Mouse (Mus musculus) spleen, postnatal 10 days (tissue): ENCODE results near the gene Zfp991.
A peak's percentile ranks its signal among the peaks of the same experiment; 100 is the strongest.
"Not testable (repeated sequence)": the region's sequence is repeated elsewhere in the genome, so short reads cannot be mapped to it uniquely, and the experiment has no call there.

Experiments
- DNase-seq, 2 experiments: peaks; one replicate each; pipeline ENCODE4 v3.0.0; 2021 to 2022; ENCODE audit warnings: low spot score in 2 of 2

Gene Zfp991

DNA sequence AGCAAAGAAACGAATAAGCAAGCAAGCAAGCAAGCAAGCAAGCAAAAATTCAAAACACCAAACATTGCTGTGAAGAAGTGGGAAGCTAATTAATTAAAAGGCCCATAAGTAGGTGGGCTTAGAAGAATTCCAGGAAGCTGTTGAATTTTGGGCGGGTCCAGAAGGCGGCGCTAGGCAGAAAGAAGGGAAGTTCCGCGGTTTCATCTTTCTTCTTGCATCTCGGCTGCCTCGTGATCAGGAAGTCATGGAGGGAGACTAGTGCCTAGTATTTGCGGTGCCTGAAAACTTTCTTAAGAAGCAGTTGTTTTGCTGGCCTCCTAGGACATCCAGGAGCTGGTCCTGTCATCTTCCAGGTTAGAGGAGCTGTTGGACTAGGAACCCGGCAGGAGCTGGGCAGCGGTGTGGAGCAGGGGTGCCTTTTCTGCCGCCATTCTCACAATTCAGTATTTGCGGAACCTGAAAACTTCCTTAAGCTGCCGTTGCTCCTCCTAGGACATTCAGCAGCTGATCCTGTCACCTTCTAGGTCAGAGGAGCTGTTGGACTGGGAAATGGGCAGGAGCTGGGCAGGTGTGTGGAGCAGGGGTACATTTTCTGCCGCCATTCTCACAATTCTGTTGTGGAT is at the start of gene Zfp991:
Gene Zfp991, plus strand, starts transcription at position 202 of the 623 bp plus-strand sequence.
- DNase-seq = not testable (repeated sequence)

GRCm38 (mm10) chr4:147095641-147096040 is 36.2 kb upstream of the Zfp991 start:
- not testable (repeated sequence) for DNase-seq

DNA sequence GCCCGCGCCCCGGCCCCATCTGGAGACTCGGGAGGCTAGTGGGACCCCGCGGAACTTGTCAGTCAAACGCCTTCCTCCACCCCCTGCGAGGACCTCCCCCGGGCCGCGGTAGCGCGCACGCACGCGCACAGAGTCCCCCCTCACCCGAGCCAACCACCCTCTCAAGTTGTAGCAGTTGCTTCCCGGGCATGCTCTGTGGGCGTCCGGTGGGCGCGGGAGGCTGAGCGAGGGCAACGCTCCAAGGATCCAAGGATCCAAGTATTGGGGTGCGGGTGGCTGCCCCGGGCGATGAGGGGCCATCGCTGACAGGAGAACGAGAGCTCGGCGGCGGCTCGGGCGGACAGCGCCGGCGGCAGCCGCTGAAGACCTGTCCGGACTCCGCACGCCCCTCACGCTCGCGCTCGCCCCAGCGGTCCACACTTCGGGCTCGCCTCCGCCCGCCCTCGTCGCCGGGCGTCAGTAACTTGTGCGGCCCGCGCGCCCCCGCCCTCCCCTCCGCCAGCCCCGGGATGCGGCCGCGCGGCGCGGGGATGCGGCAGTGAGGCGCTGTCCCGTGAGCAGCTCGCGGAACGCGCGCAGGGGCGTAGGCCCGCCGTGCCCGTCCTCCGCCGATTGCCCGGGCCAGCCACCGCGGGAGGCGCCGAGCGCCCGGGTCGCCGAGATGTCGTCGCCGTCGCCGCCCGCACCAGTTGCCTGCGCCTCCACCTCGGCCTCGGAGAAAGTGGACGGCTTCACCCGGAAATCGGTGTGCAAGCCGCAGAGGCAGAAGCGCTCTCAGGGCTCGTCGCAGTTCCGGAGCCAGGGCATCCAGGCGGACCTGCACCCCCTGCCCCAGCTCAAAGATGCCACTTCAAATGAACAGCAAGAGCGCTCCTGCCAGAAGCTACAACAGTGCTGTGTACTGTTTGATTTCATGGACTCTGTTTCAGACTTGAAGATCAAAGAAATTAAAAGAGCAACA is 29.9 kb upstream of the Zfp991 start:
- DNase-seq = not testable (repeated sequence)

- DNase-seq = not testable (repeated sequence)
Measured at GRCm38 (mm10) chr4:147103814-147104213, 28.0 kb upstream of the Zfp991 start.

GRCm38 (mm10) chr4:147117839-147118238 is 14.0 kb upstream of the Zfp991 start:
- not testable (repeated sequence) for DNase-seq

DNA sequence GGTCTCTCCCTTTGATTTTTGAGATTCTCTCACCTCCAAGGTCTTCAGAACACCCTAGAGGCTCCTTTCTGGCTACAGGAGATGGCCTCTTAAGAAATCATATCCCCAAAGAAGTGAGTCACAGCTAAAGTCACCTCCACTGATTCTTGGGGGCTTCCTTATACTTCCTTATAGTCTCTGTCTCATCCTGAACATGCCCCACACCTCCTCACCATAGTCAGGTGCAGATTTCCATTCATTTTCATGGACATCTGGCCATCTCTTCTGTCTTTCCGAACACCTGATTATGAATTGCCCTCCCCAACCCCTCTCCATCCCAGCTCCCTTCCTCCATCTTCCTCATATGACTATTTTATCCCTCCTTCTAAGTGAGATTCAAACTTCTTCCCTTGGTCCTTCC is 9.6 kb upstream of the Zfp991 start:
- DNase-seq = not testable (repeated sequence)

GRCm38 (mm10) chr4:147123797-147124196 is 8.0 kb upstream of the Zfp991 start:
- not testable (repeated sequence) for DNase-seq

- peak; percentile 12 to 40 for DNase-seq
Measured at GRCm38 (mm10) chr4:147124400-147125306, 7.2 kb upstream of the Zfp991 start.

DNA sequence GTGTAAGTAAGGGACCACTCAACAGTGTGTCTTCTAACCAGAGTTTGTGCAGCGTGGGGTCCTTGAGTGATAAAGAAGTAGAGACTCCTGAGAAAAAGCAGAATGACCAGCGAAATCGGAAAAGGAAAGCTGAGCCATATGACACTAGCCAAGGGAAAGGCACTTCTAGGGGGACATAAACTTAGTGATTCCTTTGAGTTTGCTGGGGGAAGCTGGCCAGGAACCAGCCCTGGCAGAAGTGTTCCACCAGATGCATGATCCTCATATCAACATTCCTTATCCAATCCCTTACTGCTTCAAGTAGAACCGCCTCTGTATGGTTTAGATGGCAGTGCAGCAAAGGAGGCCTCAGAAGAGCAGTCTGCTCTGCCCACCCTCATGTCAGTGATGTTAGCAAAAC is 6.5 kb upstream of the Zfp991 start:
- DNase-seq = not testable (repeated sequence)

GRCm38 (mm10) chr4:147125870-147126269 is 6.0 kb upstream of the Zfp991 start:
- not testable (repeated sequence) for DNase-seq

- not testable (repeated sequence) for DNase-seq
Measured at GRCm38 (mm10) chr4:147126435-147126834, 5.4 kb upstream of the Zfp991 start.

GRCm38 (mm10) chr4:147127137-147127536 is 4.7 kb upstream of the Zfp991 start:
- DNase-seq = not testable (repeated sequence)

DNA sequence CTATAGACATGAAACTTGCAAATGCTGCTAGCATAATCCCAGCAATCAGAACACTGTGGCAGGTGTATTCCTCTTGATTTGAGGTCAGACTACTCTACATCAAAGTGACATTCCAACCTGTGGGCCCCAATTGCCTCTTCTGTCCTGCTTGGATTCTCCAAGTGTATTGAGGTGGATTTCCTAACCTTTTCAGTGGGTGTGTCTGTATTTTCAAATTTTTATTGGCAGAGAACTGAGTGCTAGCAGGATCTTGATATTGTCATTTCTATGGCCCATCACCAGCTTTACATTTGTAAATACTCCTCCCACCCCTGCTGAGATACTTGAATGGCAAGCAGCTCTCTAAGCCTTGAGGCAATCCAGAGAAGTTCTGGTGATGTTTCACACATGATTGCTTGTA is 3.7 kb upstream of the Zfp991 start:
- not testable (repeated sequence) for DNase-seq

GRCm38 (mm10) chr4:147133596-147133995 is 1.8 kb downstream of the Zfp991 start:
- not testable (repeated sequence) for DNase-seq

- DNase-seq = not testable (repeated sequence)
Measured at GRCm38 (mm10) chr4:147141757-147142156, 9.9 kb downstream of the Zfp991 start.

DNA sequence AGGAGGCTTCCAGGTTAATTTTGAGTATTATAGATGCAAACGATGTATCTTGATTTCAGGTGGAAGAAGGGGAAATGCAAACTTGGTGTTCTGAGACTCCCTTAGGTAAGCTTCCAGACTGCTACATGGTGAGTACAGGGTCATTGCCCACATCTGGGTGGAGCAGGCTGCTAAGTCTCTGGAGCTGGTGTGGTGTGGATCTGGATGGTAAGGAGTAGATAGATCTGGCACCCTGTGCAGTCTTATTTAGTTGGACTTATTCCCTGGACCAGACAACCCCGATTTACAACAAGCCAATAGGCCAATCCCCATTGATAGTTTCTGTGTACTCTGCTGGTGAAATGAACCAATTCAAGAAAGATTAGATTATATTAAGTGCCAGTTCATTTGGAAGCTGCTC is 33.4 kb downstream of the Zfp991 start:
- DNase-seq = not testable (repeated sequence)

DNA sequence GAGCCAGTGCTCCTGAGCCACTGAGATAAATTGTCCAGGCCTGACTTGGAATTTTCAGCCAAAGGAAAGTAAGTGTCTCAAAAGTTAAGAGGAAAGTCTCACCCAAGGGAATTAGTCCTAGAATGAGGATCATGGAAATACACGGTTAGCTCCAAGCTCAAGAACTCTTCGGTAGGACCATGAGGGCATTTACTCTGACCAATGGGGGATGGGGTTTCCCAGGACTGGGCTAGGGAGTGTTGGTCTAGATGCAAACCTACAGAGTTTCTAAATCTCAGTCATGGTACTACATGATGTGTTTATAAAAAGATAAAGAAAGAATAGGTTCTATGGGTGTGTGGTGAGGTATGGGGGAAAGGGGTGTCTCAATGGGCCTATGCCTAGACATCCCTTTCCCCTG is 38.7 kb downstream of the Zfp991 start:
- not testable (repeated sequence) for DNase-seq

GRCm38 (mm10) chr4:147171557-147171956 is 39.7 kb downstream of the Zfp991 start:
- not testable (repeated sequence) for DNase-seq

DNA sequence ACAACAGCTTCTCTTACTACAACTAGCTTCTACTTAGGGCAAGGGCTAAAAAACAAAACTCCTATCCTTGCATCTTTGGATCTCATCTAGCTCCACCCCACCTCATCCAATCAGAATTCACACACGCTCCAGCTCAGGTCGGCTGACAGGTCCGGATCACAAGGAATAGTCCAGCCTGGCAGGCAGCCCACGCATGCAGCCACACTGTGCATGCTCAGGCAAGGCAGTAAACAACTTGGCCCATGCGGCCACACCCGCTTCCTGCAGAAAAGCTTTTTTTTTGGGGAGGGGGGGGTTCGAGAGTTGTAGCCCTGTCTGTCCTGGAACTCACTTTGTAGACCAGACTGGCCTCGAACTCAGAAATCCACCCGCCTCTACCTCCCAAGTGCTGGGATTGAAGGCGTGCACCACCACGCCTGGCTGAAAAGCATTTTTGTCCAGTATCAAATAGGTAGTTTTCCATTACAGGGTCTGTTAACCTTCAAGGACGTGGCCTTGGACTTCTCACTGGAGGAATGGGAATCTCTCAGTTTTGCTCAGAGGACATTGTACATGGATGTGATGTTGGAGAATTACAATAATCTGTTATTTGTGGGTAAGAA is 44.5 kb downstream of the Zfp991 start:
- not testable (repeated sequence) for DNase-seq

GRCm38 (mm10) chr4:147181141-147181685 is 49.4 kb downstream of the Zfp991 start:
- peak in 1 of 2 experiments; percentile 10 for DNase-seq
